Mouse (Mus musculus) right cerebral cortex, postnatal 4 days (tissue): ENCODE data around the gene Ppfia1.

Experiments
- DNase-seq: peaks from one replicate; pipeline ENCODE4 v3.0.0-alpha.2; 2022

Gene Ppfia1

DNA sequence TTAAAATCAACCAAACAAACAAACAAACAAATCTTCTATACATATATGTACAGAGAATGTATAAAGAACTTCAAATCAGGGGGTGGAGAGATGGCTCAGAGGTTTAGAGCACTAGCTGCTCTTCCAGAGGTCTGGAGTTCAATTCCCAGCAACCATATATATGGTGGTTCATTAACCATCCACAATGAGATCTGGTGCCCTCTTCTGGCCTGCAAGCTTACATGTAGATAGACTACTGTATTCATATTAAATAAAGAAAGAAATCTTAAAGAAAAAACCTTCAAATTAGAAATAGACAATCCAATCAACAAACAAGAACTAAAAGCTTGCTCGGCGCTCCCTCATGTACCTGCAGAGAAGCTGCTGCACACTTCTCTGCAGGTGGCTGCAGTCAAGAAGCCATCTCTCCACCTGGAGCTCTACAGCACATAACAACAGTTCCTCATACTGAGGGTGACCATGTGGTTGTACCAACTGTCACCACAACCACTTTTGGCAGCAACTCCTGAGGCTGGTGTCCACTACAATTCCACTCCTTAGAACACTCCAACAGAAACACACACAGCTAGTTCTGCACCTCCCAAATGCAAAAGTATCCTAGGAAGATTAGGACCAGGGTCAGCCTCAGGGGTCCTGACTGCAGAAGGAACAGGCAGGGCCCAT lies 3.5 kb downstream of the Ppfia1 start:
- no peak for DNase-seq

DNA sequence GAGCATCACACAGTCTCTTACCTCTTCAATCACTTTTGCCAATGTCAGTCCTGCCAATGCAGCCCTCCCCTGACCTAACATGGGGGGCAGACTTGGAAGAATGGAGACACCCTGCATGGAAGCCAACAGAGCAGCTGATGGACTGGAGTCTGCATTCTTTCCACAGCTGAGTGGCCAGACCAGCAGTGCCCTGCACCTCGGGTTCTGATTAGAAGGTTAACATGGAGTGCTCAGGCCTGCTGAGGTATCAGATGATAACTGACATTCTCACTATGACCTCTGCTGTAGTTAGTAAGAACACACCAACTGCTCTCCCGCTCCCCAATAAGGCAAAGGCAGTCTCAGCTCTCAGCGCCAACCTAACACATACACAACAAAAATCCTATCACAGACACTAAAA lies 8.3 kb downstream of the Ppfia1 start:
- DNase-seq: no peak

DNA sequence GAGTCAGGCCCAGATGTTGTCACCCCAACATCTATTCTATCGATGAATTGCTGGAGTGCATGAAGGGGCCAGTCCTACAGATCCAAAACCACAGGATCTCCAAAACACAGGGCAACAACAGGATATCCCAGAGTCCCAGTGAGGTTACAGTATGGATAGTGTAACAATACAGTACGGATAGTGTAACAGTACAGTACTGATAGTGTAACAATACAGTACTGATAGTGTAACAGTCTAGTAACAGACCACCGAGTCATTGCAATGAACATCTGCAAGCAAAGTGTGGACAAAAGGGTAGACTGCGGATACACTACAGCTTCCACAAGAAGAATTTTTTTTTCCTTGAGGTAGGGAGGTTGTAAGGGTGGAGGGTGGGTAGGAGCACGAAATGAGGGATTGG lies 12.2 kb downstream of the Ppfia1 start:
- no peak for DNase-seq

DNA sequence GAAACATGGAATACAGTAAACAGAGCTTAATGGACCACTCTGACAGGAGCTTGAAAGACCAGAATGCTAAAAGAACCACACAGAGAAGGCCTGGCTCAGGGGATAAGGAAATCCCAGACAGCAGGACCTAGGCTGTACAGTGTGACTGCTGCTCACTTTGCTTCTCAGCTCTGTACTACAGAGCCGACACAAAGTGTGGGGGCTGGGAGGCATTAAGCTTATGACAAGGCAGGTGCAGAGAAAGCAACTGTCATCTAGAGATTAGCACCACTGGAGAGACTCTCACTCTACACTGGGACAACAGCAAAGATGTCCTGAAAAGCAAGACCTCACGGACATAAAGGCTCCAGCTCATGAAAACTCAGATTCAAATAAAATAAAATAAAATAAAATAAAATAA lies 14.4 kb downstream of the Ppfia1 start:
- DNase-seq: no peak

DNA sequence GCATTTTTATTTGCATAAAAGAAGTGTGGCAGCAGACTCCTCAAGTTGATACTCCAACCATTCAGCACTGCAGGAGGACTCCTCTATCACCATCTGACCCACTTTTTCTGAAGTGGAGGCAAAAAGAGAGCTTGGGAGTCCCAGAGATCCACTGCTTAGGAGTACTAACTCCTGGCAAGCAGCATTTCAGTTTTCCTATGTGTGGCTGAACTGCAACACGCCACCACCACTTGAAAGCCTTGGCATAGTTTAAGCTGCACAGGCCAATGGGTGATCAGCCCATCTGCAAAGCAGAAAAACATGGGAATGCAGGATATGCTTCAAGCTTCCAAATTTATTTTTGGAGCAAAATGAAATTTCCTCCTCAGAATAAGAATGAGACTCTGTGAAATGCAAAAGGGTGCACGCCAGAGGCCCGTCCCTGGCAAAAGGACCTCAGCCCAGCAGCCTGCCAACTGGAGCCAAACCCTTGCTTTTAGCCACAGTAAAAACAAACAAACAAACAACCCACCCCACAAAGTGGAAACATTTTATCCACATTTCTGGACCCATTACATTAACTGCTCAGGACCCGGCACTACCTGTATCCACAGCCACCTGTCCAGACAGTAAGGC lies 15.4 kb downstream of the Ppfia1 start:
- no peak for DNase-seq

DNA sequence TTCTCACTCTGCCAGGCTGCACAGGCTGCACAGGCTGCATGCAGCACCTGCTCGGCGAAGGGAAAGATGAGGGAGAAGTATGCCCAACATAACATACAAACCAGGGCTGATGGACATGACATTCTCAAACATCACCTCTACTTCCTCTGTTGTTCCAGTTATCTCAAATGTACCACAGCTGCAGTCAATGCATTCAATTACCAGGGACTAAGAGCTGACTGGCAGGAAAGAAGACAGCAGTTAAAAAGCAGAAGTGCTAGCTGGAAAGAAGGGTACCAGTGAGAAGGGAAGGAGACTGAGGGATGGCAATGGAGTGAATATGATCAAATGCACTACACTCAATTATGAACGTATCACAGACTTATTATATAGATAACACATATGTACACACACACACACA lies 17.2 kb downstream of the Ppfia1 start:
- DNase-seq: no peak

DNA sequence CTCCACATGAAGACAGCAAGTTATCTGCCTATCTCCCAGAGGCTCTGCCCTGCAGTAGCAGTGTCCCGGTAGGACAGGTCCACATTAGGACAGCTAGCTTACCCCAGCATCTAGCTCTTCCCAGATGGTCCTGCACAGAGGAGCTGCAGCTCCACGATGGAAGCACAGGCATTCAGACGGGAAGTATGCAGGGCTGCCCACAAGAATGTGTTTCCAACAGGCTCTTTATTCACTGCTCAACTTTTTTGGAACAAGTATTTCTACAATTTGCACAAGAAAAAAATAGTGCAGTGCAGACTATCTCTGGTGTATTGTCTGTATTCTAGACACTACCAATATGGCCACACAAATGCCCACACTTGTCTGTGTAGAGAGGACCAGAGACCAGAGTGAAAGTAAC lies 18.8 kb downstream of the Ppfia1 start:
- DNase-seq: no peak

DNA sequence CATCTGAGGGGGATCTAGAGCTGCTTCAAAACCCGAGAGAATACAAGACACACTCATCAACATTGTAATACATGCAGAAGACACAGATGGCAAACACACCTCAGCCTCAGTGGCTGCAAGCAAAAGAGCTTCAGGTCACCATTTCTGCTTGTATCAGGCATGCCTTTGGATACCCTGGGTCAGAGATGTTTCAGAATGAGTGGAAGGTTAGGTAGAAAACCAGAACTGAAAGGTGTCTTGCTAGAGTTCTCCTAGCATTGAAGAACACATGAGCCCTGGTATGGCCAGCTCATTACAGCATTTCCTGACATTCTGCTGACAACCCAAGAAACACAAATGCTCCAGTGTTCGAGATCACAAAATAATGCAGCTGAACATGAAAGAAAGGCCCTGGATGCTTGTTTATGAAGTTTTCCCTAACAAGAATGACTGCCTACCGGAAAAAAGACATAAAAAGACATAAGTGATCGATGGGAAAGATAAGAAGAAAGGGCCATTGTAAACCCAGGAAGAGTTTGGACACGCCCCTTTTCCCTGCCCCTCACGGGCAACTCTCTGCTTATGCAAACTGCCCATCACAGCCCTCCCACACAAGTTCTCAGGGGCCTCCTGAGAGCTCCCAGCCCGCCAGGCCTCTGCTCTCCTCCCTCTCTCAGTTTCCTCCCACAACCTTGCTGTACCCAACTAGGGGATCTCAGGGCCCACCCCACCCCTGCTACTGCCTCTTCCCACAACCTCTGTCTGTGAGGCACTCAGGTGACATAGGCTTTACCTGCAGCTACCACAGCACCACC lies 21.7 kb downstream of the Ppfia1 start:
- no peak for DNase-seq

DNA sequence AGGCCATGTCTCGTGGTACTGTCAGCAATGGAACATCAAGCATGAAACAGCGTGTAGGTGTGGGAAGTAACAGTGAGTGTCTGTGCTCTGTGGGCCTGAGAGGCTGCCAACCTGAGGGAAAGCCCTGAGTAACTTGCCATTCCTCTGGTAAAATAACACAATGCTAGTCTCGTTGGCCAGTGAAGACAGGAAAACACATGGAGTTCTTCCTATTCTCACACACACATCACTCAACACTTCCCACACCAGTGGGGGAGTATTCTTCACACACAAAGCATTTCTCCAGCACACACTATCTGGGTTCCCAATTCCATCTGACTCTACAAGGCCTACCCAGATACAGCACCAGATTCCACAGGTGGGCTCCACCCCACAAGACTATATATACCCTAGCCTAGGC lies 23.7 kb downstream of the Ppfia1 start:
- DNase-seq: no peak

DNA sequence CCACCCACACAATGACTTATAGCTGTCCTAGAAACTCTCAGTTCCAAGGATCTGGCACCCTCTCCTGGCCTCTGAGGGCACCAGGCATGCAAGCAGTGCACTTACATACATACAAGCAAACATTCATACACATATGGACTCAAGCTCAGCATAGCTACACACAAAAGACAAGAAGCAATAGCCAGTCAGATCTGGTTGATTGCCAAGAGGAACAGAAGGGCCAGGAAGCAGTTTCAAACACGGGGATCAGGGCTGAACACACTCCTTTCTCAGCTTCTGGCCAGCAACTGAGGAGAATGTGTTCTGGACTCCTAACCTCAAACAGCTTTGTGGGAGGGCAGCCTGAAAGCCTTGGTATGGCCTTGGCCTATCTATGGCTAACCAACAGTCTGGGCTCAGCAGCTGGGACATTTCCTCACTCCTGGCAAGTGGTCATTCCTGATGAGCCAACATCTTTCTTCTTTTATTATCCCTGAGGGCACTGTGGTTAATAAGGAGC lies 25.8 kb downstream of the Ppfia1 start:
- no peak for DNase-seq

DNA sequence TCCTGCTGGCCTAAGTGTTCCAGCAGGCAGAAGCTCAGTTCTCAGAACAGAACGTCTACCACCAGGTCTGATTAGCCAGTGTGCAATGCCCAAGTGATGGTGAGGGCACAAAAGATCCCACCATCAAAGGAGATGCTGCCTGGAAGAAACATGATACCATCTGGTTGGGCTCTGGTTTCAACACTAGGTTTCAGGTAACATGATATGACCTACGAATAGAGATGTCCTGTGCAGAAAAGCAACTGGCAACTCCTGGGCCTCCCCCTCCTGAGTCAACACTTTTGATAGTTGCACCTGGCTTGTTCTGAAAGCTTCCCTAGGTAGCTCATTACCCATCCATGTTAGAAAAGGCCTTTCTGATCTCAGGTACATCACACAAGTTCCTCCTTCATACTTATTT lies 26.9 kb downstream of the Ppfia1 start:
- DNase-seq: no peak

DNA sequence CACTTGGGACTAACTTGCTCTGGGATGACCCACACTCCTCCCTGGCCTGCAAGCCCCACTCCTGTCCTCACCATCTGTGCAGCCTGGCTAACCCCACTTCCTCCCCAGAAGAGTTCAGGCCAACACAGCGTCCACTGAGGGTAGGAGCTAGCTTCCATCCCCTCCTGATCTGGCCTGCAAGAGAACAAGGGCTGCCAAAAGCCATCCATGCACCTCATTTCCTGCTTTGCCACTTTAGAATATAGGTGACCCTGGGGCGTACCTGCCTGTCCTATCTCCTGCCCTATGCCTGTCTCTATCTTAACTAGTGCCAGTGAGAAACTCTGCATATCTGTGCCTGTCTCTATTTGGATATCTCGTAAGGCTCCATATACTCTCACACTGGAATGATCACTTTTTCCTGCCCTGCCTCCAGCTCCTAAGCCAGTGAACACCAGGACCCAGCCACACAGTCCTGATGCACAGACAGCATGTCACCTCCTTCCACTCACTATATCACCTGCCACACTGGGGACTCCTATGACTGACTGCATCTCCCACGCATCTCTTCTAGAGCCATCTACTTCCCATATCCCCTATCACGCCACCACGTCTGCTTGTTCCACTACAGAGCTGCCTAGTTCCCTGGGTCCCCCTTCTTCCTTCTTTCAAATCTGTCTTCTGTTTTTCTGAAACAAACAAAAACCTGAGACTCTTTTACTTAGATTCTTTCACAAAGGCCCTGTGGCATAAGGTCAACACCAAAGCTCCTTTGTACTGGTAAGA lies 28.9 kb downstream of the Ppfia1 start:
- no peak for DNase-seq

DNA sequence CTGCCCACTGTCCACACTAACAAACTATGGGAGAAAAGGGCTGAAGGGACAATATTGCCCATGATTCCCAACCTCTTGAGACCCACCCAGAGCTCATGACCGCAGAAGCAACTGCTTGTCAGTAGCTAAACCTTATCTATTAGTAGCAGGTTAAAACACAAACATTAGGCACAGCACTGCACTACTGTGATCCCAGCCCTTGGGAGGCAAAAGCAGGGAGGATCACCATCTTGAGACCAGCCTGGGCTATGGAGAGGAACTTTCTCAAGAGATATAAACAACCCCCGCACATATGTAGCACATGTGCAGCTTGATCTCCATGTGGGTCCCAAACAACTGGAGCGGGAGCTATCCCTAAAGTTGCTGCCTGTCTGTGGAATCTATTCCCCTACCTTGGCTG lies 30.1 kb downstream of the Ppfia1 start:
- no peak for DNase-seq

DNA sequence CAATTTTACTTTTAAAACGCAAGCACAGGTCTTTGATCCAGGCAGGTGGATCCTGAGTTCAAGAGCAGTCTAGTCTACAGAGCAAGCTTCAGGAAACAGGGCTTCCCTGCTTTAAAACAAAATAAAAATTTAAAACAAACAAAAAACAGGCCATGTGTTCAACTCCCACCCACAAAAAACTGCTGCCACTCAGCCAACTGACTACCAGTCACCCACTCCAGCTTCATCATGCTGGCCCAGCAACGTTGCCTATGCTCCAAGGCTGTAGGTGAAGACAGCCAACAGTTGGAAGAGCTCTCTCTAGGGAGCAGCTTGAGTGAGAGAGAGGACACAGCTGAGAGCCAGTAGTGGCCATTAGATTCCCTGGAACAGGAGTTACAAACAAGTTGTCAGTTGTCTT lies 31.6 kb downstream of the Ppfia1 start:
- DNase-seq: no peak

DNA sequence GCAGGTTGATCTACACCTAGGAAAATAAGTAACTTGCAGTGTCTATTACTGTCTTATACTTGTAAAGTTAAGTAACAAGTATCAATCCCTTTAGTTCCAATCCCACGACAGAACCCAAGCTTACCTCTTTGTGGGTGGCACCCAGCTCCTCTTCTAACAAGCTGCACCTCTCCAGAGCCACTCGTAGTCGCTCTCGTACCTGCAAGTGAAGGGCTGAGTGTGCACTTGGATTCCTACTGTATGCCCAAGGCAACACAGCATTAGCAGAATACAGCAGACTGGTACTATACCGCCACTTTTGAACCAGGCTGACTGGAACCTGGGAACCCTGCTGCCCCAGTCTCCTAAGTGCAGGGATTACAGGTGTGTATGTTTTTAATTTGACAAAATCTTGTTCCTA lies 33.7 kb downstream of the Ppfia1 start:
- DNase-seq: no peak

DNA sequence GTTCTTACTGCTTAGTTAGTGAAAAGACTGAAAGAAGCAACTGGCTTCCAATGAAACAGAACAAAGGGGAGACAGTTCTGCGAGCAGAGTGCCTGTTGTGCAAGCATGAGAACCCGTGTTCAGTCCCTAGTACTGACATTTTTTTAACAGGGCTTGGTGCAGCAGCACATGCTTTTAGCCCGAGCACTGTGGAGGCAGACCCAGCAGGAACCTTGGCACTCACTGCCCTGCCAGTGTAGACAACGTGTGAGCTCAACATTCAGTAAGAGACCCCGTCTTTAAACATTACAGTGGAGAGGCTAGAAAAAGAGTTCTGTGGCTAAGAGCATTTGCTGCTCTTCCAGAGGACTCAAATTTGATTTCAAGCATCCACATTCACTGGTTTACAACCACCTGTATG lies 36.8 kb downstream of the Ppfia1 start:
- DNase-seq: no peak

DNA sequence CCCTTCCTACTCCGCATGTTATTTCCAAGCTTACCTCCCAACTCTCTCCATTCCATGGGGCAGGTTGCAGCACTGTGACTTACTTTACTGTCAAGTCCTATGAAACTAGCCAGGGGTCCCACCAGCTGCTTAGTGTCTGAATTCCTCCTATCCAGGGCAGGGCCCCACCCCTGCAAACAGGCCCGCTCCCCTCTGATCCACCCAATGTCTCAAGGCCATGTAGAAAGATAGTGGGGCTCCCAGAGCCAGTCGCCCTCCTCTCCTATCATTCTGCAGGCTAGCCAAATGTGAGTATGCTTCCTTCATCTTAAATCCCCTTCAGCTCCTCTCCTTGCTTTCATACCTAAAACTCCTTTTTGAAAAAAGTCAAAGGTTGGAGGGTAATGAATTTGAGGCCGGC lies 44.4 kb downstream of the Ppfia1 start:
- no peak for DNase-seq

DNA sequence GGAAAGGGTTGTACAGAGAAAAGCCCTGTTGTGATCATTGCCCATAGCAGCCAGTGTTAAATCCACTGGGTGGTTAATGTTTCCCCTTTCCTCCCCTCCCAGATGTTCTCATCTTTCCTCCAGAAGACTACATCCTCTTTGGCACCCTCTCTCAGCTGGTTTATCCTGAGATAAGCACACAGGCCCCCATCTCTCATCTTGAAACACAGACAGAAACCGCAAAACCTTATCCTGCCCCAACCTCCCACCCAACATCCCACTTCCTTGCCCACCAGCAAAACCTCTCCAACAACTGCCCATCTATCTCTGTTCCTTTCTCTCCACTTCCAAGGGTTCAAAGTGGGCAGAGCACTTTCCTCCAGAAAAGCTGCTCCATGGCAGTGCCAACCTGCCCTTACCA lies 46.7 kb downstream of the Ppfia1 start:
- no peak for DNase-seq

DNA sequence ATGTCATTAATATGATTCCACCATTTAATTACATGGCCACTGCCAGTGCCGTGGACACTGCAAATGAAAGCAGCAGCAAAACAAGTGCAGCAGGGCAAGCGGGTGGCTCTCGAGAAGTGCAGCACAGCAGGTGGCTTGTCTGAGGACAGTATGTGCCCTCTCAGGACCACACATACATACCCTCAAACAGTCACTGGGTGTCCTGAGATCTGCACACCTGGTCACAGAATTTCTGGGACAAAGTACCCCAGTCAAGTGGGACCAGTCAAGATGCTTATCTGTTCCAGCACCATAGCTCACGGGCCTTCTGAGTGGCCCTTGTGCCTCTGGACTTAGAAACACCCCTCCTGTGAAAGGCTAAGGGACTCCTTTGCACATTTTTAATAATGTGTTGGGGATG lies 49.6 kb downstream of the Ppfia1 start:
- DNase-seq: no peak

DNA sequence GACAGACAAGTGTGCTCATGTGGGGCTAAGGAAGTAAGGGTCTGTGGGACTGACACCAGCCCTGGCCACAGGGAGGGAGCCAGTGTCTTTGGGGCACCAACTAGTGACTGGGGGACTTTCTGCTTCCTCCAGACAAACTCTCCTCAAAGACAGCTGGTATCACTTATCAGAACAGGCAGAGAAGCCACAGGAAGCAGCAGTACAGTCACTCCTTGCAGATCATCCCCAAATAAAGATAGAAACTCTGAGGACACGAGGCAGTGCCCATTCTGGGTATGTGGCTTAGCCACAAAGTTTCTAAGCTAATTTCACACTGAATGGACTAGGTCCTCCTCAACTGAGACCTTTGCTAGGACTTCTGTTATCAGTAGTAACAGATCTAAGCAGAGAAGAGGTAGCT lies 60.6 kb downstream of the Ppfia1 start:
- DNase-seq: no peak

DNA sequence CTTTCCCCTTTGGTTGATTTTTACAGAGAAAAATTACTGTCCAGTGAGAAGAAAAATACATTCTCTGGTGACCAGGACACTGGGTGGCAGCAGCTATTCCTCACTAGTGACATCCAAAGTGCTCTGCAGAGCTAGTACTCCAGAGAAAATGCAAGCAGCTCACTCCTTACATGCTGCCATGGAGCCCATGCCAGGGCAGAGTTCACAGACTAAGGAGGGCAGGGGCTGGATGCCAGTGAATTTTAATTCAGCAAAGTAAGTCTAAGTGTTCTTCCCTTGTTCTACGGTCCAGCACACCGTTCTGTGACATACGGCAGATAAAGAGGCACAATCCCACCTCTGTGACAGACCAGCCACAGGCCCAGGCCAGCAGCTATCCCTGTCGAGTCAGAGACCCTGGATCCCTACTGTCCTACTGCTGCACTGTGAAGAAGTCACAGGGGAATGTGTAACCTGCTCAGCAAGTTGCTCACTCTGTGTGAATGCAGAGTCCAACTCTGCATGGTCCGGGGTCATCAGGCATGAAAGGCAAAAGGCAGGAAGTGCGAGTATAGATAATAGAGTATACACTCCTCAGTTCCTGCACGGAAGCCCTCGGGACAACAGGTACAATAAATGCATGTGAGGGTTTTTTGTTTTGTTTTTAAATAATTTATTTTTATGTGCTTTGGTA lies 63.2 kb downstream of the Ppfia1 start:
- no peak for DNase-seq

DNA sequence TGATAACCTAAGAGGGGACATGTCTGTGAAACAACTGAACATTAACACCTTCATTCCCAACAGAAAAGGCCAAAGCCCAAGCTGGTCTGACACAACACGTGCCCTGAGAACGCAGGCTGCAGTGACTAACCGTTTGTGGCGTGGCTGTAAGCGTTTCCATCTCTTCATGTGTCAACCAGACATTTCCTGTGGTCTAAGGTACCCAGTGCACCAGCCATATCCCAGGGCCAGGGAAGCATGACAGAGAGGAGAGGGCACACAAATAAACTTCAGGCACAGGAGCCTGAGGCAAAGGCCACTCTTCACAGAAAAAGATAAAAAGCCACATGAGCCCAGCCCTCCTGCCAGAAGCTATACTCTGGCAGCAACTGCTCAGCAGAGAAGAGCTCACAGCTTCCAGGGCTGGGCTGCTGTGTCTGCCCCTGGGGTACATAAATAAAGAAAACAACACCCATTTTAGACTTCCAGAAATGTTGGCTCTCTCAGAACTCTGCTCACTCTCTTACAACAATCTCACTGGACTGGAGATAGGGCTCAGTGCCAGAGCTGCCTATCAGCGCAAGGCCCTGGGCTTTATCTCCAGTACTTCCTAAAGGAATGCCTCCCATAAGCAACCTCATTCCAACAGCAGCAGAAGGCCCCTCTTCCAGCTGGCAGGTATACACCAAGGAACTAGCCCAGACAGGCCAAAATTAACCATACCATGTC lies 64.3 kb downstream of the Ppfia1 start:
- no peak for DNase-seq
